Mouse (Mus musculus) stomach, postnatal 0 days (tissue): Measurements from ENCODE around the gene Nr2f6. TPM values are rescaled to one million over a fixed set of nuclear protein-coding genes. Genes with fewer than 3 reads are reported as not detected.

Experiments used
- ATAC-seq: fragments of 200-750 bp; cut with Nextera tagmentation; 2 replicates; pipeline ENCODE4 v1.8.0; 2017; ENCODE audit not compliant: low FRiP score, low TSS enrichment
- DNase-seq: peaks from one replicate; pipeline ENCODE4 v3.0.0-alpha.2; 2016; ENCODE audit warnings: low spot score
- H3K27ac ChIP-seq: fragments of 300-500 bp; sonication (generic); replicated peaks from 2 replicates; pipeline ENCODE4 v1.5.1; 2014; ENCODE audit warnings: mild to moderate bottlenecking, control low read depth
- H3K27me3 ChIP-seq: fragments of 300-500 bp; sonication (generic); 2 replicates; pipeline ENCODE4 v1.6.1; 2014; ENCODE audit warnings: low read length; ENCODE audit not compliant: control insufficient read depth, insufficient read depth
- H3K36me3 ChIP-seq: fragments of 300-500 bp; sonication (generic); 2 replicates; pipeline ENCODE4 v1.6.1; 2014; ENCODE audit warnings: low read length, mixed read lengths; ENCODE audit not compliant: control insufficient read depth, insufficient read depth
- H3K4me1 ChIP-seq: fragments of 300-500 bp; sonication (generic); replicated peaks from 2 replicates; pipeline ENCODE4 v1.6.1; 2014; ENCODE audit warnings: antibody characterized with exemption; ENCODE audit not compliant: control insufficient read depth, insufficient read depth
- H3K4me2 ChIP-seq: fragments of 300-500 bp; sonication (generic); replicated peaks from 2 replicates; pipeline ENCODE4 v1.6.1; 2014; ENCODE audit warnings: low read depth, mild to moderate bottlenecking, control low read depth, moderate library complexity
- H3K4me3 ChIP-seq: fragments of 300-500 bp; sonication (generic); 2 replicates; pipeline ENCODE4 v1.5.1; 2014; ENCODE audit warnings: low read depth, low read length, control low read depth
- H3K9ac ChIP-seq: fragments of 300-500 bp; sonication (generic); 2 replicates; pipeline ENCODE4 v1.6.1; 2014; ENCODE audit warnings: mild to moderate bottlenecking, low read length, control low read depth, mixed read lengths
- H3K9me3 ChIP-seq: fragments of 300-500 bp; sonication (generic); 2 replicates; pipeline ENCODE4 v1.6.1; 2016; ENCODE audit warnings: low read length; ENCODE audit not compliant: control insufficient read depth
- CTCF ChIP-seq: IDR thresholded peaks from 2 replicates; pipeline ENCODE4 v1.5.1; 2016; ENCODE audit warnings: antibody characterized with exemption, low read depth, mild to moderate bottlenecking, moderate library complexity
- EP300 ChIP-seq: optimal IDR thresholded peaks from 2 replicates; pipeline ENCODE3; 2016; ENCODE audit warnings: antibody characterized with exemption
- WGBS: fragments of 180-500 bp; shearing (Covaris S2); extraction: QIAGEN DNeasy Blood & Tissue Kit; methylation state at CpG from one replicate; pipeline ENCODE4 v1.1.7; 2014; 5-methylcytosine and 5-hydroxymethylcytosine counted together
- polyA plus RNA-seq: library from polyadenylated mRNA; unstranded; fragments of >200 nt; fragmentation: Nextera tagmentation; extraction: Ambion mirVana; gene quantifications from 2 replicates; pipeline ENCODE4 v1.2.1, GENCODE M21; 2015

Nr2f6 gene
- polyA plus RNA-seq, 1 experiment from 2014 or later, result 47.0 TPM

DNA sequence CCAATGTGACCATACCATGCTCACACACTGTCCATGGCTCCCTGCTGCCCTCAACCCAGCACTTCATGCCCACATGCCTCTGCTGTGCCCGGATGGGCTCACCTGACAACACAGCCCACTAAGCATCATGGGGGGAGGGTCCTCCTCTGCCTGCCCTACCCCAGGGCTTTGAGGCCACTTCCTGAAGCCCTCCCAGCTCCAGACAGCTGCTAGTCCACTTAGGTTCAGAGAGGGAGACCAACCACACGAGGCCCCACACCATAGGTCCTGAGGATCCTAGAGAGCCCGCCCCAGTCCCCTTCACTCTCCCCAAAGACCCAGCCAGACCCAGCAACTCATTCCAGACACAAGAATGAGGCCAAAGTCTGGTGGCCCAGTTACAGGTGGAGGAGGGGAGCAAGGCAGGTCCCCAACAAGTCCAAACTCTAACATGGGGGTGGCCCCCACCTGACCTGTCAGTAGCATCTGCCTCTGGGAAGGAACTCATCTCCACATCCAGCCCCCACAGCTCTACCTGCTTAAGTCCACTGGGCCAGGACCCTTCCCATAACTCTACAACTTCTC is 2.2 kb downstream of the Nr2f6 start:
- Histone ChIP-seq H3K4me1 (peaks cover 25% of the 10 kb centered on the region), H3K36me3 (peaks cover 4% of the 10 kb centered on the region; the same call in 1 of the 2 replicates), H3K4me3 (peak overlapping the region; percentile 95), H3K27ac (0 out of 2 replicates have a peak overlapping the region, but pooled peaks have one; percentile 30), H3K27me3 (no peaks in the 10 kb centered on the region), H3K9ac (peak overlapping the region; percentile 90), H3K9me3 (no peaks in the 10 kb centered on the region), H3K4me2 (peak overlapping the region; percentile 97)
- DNase-seq (no peak), ATAC-seq (no peak)
- WGBS, result 51% methylated on average over 3 of the region's 3 CpGs
- TF ChIP-seq EP300, result no peak
- no peak for TF ChIP-seq CTCF

DNA sequence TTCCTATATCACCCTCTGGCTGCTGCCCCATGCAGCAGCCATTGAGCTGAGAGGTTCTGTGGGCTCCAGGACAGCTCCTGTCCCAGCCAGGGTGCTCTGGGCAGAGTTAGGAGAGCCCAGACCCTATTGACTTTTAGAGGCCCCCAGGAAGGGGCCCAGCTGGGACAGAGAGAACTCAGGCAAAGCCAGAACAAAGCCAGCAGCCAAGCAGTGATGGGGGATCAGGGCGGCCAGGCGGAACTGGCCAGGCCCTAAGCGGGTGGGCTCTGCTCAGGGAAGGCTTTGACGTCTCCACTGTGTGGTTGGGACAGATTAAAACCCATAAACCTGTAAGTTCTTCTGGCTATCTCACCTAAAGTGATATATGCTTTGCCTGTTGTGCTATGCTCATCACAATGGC is 2.8 kb downstream of the Nr2f6 start:
- peaks cover 5% of the 10 kb centered on the region for H3K36me3 ChIP-seq
- H3K27ac ChIP-seq, result no peak overlapping the region
- H3K4me1 ChIP-seq, result peaks cover 25% of the 10 kb centered on the region
- no peak for DNase-seq
- 74% methylated on average over 4 of the region's 4 CpGs for WGBS
- no peak for TF ChIP-seq EP300
- peak; percentile 6; the same call in 1 of the 2 replicates for TF ChIP-seq CTCF
- no peaks in the 10 kb centered on the region for H3K27me3 ChIP-seq
- ATAC-seq, result no peak
- no peaks in the 10 kb centered on the region for H3K9me3 ChIP-seq
- peak overlapping the region; percentile 97 for H3K4me2 ChIP-seq
- no peak overlapping the region for H3K4me3 ChIP-seq
- no peak overlapping the region for H3K9ac ChIP-seq

DNA sequence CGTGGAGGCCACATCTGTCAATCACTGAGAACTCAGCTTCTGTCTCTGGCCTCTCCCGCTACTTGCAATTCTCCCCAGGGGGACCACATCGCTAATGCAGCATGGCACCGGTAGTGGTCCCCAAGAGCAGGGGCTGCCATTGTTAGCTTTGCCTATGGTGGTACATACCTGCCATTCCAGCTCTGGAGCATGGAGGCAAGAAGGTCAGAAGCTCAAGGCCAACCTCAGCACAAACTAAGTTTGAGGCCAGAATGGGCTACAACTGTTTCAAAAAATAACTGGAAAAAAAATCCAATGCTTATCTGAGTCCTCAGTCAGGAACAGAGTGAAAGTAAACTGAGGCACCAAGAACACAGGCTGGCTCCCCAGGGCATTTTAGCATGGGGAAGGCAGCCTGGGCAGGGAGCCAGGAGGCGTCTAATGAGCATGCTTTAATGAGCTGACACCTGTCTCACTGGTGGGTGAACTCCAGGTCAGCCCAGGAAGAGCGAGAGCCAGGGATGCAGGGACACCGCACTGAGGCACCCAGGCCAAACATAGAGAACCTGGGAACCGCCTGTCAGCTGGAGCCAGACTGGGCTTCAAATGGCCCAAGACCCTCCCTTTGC is 5.2 kb downstream of the Nr2f6 start:
- Histone ChIP-seq H3K27ac (no peak overlapping the region), H3K36me3 (peaks cover 13% of the 10 kb centered on the region), H3K9ac (no peak overlapping the region), H3K27me3 (no peaks in the 10 kb centered on the region), H3K9me3 (no peaks in the 10 kb centered on the region), H3K4me3 (no peak overlapping the region), H3K4me1 (peaks cover 19% of the 10 kb centered on the region), H3K4me2 (peak overlapping the region; percentile 39)
- ATAC-seq (no peak), DNase-seq (no peak)
- no peak for TF ChIP-seq CTCF
- no peak for TF ChIP-seq EP300
- 63% methylated on average over 8 of the region's 8 CpGs for WGBS

DNA sequence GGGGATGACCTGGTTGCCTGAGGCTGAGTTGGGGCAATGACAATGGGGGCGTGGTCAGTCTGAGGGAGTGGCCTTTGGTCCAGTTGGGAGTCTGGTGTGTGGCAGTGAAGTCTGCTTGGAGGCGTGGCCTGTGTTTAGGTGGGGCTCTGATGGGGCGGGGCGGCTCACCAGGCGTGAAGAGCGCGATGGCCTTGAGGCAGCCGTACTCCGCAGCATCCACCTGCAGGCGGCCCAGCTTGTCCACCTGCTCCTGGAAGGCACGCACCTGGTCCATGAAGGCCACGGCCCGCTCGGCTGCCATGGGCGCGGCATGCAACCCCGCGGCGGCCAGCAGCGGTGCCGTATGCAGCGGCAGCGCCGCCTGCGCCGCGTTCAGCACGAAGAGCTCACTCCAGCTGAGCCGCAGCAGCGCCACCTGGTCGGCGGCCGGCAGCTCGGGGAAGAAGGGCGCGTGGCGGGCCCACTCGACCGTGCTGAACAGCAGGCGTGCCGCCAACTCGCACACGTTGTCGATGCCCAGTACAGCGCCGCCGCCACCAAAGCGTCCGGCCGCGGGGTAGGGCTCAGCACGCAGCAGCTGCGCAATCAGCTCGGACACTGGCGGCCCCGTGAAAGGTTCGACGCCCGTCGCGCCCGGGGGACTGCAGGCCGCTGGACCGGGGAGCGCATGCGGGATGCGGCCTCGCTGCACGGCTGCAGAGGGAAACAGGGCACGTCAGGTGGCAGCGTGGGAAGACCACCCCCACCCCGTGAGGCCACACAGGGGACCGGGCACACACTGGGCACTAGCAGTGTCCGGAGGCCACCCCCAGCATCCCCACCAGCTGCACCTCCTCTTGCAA is 6.0 kb downstream of the Nr2f6 start:
- peaks cover 13% of the 10 kb centered on the region for H3K36me3 ChIP-seq
- no peaks in the 10 kb centered on the region for H3K9me3 ChIP-seq
- H3K4me2 ChIP-seq, result peak overlapping the region; percentile 39
- no peaks in the 10 kb centered on the region for H3K27me3 ChIP-seq
- 0 out of 2 replicates have a peak overlapping the region, but pooled peaks have one; percentile 8 for H3K4me3 ChIP-seq
- peak; percentile 50 for ATAC-seq
- peak overlapping the region; percentile 13 for H3K9ac ChIP-seq
- 0 out of 2 replicates have a peak overlapping the region, but pooled peaks have one; percentile 35 for H3K27ac ChIP-seq
- TF ChIP-seq EP300, result no peak
- peak; percentile 55 for TF ChIP-seq CTCF
- 14% methylated on average over 65 of the region's 74 CpGs for WGBS
- peaks cover 19% of the 10 kb centered on the region for H3K4me1 ChIP-seq
- peak; percentile 90 for DNase-seq

DNA sequence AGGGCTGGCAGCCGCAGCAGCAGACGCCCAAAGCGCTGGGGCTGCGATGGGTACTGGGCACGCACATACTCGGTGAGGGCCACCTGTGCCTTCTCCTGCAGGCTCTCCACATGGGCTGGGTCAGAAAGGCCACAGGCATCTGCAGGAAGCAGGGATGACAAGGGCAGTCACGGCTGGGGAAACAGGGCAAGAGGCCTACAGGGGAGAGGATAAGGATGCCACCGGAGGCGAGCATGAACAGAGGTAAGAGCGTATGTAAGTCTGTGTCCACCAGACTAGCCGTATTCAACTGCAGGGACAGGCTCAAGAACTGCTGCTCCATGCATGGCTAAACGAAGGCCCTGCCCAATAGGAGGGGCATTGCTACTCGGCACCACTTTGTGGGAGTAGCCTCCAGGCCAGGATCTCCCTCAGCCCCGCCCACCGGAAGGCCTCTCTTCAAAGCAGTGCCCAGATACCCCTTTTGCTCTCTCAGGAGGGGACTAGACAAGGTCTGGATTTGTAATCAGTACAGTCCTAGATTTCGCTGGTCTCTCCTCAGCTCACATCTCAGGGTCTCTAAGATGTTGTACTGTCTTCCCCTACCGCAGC is 7.0 kb downstream of the Nr2f6 start:
- H3K9me3 ChIP-seq, result no peaks in the 10 kb centered on the region
- no peak for TF ChIP-seq CTCF
- no peak for TF ChIP-seq EP300
- no peak overlapping the region for H3K9ac ChIP-seq
- no peak overlapping the region for H3K27ac ChIP-seq
- 76% methylated on average over 17 of the region's 17 CpGs for WGBS
- no peaks in the 10 kb centered on the region for H3K27me3 ChIP-seq
- H3K4me3 ChIP-seq, result no peak overlapping the region
- peak; percentile 53 for DNase-seq
- ATAC-seq, result no peak
- H3K36me3 ChIP-seq, result peaks cover 13% of the 10 kb centered on the region
- peaks cover 19% of the 10 kb centered on the region for H3K4me1 ChIP-seq
- H3K4me2 ChIP-seq, result no peak overlapping the region
